Mouse (Mus musculus): ENCODE measurements around the gene Ltb. TPM values are rescaled to one million over a fixed set of nuclear protein-coding genes. Genes with fewer than 3 reads are reported as not detected.

The Ltb gene
- total RNA-seq, 1 experiment from 2014 or later = 1.1 TPM

- peak; percentile 20 for ATAC-seq (replicated peaks; ENCODE audit: low read depth, poor library complexity, severe bottlenecking)
Observed at GRCm38 (mm10) chr17:35190096-35190495, 4.1 kb upstream of the Ltb start.

- ATAC-seq (replicated peaks; ENCODE audit: low read depth, poor library complexity, severe bottlenecking) = no peak
Observed at GRCm38 (mm10) chr17:35191723-35192122, 2.5 kb upstream of the Ltb start.

- 0 out of 2 replicates have a peak, but pooled peaks have one; percentile 15 for ATAC-seq (replicated peaks; ENCODE audit: low read depth, poor library complexity, severe bottlenecking)
Observed at GRCm38 (mm10) chr17:35192924-35193323, 1.3 kb upstream of the Ltb start.

- no peak for ATAC-seq (replicated peaks; ENCODE audit: low read depth, poor library complexity, severe bottlenecking)
Observed at GRCm38 (mm10) chr17:35194844-35195630, 798 bp downstream of the Ltb start.

GRCm38 (mm10) chr17:35195631-35196320 is 1.5 kb downstream of the Ltb start:
- peak; percentile 75 for ATAC-seq (replicated peaks; ENCODE audit: low read depth, poor library complexity, severe bottlenecking)

- ATAC-seq (replicated peaks; ENCODE audit: low read depth, poor library complexity, severe bottlenecking) = no peak
Observed at GRCm38 (mm10) chr17:35196321-35196641, 2.0 kb downstream of the Ltb start.

GRCm38 (mm10) chr17:35197126-35197525 is 2.9 kb downstream of the Ltb start:
- no peak for ATAC-seq (replicated peaks; ENCODE audit: low read depth, poor library complexity, severe bottlenecking)

- no peak for ATAC-seq (replicated peaks; ENCODE audit: low read depth, poor library complexity, severe bottlenecking)
Observed at GRCm38 (mm10) chr17:35198029-35198428, 3.8 kb downstream of the Ltb start.

- ATAC-seq (replicated peaks; ENCODE audit: low read depth, poor library complexity, severe bottlenecking) = no peak
Observed at GRCm38 (mm10) chr17:35198946-35199345, 4.7 kb downstream of the Ltb start.

- ATAC-seq (replicated peaks; ENCODE audit: low read depth, poor library complexity, severe bottlenecking) = peak; percentile 77
Observed at GRCm38 (mm10) chr17:35200398-35200797, 6.2 kb downstream of the Ltb start.

- ATAC-seq (replicated peaks; ENCODE audit: low read depth, poor library complexity, severe bottlenecking) = no peak
Observed at GRCm38 (mm10) chr17:35201128-35201527, 6.9 kb downstream of the Ltb start.

GRCm38 (mm10) chr17:35201787-35202186 is 7.5 kb downstream of the Ltb start, which contains the start of gene Tnf:
TSS of gene Tnf (minus strand) at chr17:35202007.
- peak; percentile 60 for ATAC-seq (replicated peaks; ENCODE audit: low read depth, poor library complexity, severe bottlenecking)

GRCm38 (mm10) chr17:35202442-35202841 is 8.2 kb downstream of the Ltb start:
- no peak for ATAC-seq (replicated peaks; ENCODE audit: low read depth, poor library complexity, severe bottlenecking)

- ATAC-seq (replicated peaks; ENCODE audit: low read depth, poor library complexity, severe bottlenecking) = no peak
Observed at GRCm38 (mm10) chr17:35204494-35205379, 10.5 kb downstream of the Ltb start, which contains the start of gene Lta. TSS of gene Lta (minus strand) at chr17:35205351.

- ATAC-seq (replicated peaks; ENCODE audit: low read depth, poor library complexity, severe bottlenecking) = no peak
Observed at GRCm38 (mm10) chr17:35205380-35205769, 11.1 kb downstream of the Ltb start.

GRCm38 (mm10) chr17:35209785-35210535 is 15.7 kb downstream of the Ltb start:
- ATAC-seq (replicated peaks; ENCODE audit: low read depth, poor library complexity, severe bottlenecking) = peak; percentile 72

- no peak for ATAC-seq (replicated peaks; ENCODE audit: low read depth, poor library complexity, severe bottlenecking)
Observed at GRCm38 (mm10) chr17:35210593-35210992, 16.4 kb downstream of the Ltb start.

GRCm38 (mm10) chr17:35213071-35213470 is 18.8 kb downstream of the Ltb start:
- no peak for ATAC-seq (replicated peaks; ENCODE audit: low read depth, poor library complexity, severe bottlenecking)

GRCm38 (mm10) chr17:35218516-35219193 is 24.4 kb downstream of the Ltb start:
- peak; percentile 61 for ATAC-seq (replicated peaks; ENCODE audit: low read depth, poor library complexity, severe bottlenecking)

Data from common myeloid progenitor, adult 5-6 weeks (primary cell).